Mouse (Mus musculus): ENCODE measurements at regions not wholly inside any gene's neighbourhood (a gene's known extent, or its start where the extent isn't known, plus 50 kb on each side); places are given as distances from the start of the nearest gene placed in this dataset.

DNA sequence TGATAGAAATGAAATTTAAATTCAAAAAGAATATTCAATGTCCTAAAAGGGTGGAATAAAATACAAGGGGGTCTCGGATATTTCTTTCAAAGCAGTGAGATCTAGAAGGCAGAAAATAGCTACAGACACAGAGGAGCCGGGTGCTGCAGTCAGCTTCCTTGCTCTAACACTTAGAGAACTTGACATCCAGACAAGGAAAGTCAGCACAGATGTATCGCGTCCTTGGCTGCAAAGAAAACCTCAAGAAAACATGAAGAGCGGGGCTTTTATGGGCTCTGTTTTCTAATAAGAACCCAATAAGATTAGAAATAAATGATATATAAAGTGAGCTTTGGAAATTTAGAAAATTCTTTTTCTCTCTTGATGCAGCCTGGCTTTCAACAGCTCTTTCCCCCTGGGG is 53.1 kb upstream of the Glis3 start:
- no peak for DNase-seq (ENCODE audit: low spot score in 2 of 2)

DNA sequence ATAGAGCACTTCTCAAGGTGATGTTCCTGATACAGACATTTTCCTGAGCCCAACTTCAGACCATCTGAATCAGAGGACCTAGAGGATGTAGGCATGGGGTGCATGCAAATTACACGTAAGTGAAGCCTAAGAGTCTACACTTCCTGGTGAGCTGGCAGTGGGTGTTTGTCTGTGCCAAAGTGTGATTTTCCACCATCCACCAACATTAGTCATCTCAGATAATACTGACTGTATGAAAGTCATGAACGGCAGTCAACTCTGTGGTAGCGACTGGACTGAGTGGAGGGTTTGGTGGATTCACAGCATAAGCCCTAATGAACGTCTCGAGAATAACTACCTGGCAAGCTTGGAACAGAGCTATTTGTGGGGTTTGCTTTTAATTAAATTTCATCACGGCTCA is 53.9 kb upstream of the Glis3 start:
- no peak for DNase-seq (ENCODE audit: low spot score in 2 of 2)

DNA sequence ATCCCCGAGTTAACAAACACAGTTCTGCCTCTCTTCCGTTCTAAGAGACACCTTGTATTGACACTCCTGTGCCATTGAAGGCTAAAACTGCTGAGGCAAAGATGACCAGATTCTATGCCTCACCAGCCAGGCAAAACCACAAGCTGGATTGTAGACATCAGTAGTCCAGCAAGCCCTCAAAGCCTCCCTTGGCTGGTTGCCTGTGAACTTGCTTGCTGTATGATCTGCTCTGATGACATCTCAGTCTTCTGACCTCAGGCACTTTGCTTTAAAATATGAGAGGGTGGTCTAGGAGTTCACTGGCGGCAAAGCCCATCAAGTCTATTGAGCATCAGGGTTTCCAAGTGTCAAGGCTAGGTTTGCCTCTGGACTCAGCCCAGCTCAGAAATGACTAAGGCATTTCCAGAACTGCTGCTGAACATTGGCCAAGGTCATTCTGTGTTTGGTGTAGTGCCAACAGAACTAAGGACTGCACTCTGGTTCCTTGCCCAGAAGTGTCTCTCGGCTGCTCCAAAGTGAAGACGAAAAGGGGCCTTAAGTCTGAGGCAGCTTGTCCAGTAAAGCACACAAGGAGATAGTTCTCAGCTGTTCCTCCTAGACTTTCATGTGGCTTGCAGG is 63.4 kb upstream of the Glis3 start:
- DNase-seq (ENCODE audit: low spot score in 2 of 2) = peak; percentile 6

DNA sequence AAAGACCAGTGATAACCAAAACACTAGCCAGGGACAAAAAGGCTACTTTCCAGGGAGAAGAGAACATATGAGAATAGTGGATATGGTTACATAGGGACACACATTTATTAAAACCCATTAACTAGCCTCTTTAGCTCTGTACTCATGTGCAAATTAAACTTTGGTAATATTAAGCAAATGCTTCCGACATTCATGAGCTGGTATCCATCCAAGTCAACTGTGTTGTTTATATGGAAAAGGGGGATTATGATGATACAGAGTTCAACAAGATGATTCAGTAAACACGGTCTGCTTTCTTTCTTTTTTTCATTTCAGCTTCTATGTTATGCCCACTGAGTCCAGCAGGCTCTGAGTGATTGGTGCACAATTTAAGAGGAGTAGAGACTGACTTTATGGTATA is 65.2 kb upstream of the Glis3 start:
- DNase-seq (ENCODE audit: low spot score in 2 of 2) = no peak

DNA sequence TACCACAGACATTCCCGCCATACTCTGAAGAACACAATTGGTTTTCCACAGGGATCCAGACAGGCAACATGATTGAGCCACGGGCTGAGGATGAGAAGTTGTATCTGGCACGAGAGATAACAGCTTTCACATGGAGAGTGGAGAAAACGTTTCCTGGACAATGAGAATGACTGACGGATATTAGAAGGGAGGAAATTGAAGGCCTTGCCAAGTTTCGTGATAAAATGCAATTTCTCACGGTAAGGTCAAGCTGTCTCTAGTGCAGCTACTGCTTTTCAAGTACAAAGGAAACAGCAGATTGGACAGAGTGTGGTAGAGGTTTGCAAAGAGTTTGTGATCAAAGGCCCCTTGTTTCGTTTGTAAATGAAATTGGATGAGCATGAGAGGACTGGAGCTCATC is 65.7 kb upstream of the Glis3 start:
- no peak for DNase-seq (ENCODE audit: low spot score in 2 of 2)

DNA sequence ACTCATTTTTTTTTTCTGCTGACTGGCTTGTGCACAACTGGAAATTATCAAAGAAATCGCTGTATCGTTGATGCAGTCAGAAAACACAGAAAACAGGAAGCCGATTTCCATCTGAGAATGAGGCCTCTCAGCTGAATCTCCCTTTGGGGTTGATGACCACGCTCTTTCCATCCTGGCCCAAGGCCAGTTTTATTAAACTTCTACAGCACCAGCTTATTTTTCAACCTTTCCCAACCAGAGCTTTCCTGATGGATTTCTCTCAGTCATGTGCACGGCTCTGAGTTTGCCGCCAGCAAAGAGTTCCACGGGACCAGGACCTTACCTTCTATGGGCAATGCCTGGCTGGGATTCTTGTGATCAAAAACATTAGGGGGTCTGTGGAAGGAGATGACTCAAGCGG is 71.2 kb upstream of the Glis3 start:
- DNase-seq (ENCODE audit: low spot score in 2 of 2) = no peak

DNA sequence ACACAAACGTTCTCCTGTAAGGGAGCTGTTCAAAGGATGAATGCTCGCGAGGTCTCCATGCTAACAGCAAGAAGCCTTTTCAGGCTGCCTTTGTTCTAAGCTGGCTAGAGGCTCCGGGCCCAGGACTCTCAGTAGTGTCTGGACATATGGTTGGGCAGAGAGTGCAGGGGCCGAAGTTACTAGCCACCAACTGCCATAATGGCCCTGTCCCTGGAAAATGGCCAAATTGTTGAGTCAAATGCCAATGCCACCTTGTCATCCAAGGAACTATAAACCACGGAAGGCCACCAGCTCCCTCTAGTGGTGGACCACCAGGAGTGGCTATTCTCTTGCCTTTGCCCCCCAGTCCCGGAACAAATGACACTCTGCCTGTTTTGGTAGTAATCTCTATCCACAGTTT is 76.0 kb upstream of the Slc1a1 start:
- DNase-seq (ENCODE audit: low spot score in 2 of 2) = peak in 1 of 2 experiments; percentile 10

DNA sequence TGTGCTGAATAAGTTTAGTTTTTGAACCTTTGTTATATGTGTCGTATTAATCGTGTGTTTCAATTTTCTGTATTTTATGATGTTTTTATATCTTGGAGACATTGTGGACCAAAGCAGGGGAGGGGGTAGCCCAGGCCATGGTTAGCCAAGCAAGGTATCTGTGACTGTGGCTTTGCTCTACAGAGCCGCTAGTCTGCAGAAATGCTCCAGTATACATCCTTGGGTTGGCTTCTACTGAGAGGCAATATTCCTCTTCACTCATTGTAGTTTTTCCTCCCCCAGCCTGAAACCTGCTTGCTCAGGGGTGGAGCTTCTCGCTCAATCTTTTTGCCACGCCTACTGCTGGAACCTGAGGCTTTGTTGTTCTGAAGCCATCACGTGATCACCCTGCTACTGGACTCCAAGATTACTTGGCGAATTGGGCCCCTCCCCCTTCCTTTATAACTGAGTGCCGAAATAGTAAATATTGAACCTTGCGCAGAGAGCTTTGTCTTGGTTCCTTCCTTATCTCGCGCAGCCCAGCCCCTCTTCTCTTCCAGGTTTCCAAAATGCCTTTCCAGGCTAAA is 70.0 kb upstream of the Slc1a1 start:
- no peak for DNase-seq (ENCODE audit: low spot score in 2 of 2)

DNA sequence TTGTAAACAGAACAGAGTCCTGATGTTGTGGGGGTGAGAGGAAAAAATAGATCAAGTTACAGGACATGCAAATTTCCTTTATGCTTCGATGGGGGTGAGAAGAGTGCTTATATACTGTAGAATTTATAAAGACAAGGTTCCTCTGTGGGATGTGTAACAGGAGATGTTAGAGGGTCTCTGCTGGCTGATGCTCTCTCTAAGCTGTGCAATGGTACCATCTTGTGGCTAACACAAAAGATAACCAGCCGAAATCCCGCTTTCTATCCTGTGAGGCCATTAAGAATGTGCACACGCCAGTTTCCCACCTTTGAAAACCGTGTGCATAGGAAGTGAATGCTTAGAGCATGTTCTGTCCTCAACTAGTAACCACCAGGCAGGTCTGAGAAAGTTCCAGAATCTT is 66.6 kb upstream of the Slc1a1 start:
- DNase-seq (ENCODE audit: low spot score in 2 of 2) = no peak

DNA sequence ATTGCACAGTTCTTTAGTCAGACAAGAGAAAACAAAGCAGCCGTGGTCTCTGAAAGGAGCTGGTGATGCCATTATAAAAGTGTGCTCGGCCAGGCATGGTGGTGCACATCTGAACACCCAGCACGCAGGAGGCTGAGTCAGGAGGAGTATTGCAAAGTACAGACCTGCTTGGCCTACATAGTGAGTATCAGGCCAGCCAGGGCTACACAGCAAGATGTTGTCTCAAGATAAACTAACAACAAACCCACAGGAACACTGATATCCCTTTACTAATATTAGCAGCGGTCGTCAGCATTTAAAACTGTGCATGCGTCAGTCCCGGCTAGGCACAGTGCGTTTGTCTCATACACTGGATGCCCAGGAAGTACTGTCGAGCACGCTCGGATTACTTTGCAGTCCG is 64.4 kb upstream of the Slc1a1 start:
- DNase-seq (ENCODE audit: low spot score in 2 of 2) = no peak

DNA sequence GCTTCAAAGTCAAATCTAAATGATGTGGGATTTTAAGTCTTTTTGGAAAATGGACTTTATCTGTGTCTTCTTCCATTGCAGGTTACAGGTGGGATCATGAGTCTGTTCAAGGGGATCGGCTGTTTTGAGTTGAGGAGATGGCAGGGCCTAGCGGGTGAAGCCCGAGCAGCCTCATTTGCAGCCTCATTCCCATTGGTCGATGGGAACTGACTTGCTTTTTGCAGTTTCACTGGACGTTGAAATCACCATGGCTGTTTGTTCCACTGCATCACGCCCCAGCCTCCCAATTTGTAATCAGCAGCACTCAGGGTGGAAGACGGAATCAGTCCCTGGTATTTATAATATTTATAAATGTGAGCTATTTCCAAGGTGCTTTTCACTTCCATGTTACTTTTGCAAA is 63.0 kb upstream of the Slc1a1 start:
- no peak for DNase-seq (ENCODE audit: low spot score in 2 of 2)

DNA sequence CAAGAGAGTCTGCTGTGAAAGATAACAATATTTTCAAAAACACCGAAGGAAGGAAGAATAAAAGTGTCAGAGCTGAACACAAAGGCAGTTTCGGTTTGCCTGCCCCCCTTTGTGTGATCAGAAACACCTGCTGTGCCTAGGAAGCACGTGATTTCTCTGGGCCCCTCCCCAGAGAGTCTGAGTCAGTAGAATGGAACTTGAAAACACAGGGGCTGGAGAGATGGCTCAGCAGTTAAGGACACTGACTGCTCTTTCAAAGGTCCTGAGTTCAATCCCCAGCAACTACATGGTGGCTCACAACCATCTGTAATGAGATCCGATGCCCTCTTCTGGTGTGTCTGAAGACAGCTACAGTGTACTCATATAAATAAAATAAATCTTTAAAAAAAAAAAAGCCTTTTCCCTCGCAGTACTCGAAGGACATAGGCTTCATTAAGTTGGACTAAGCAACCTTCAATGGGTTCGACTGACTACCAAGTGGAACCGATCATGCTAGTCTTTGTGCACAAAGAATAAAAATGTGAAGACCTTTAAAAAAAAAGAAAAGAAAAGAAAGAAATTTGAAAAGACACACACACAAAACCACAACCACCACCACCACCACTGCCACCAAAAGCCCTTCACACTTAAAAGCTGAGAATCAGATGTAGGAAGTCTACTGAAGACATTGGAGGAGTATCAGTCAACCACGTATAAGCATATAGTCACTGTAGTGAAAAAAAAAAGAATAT is 61.8 kb upstream of the Slc1a1 start:
- DNase-seq (ENCODE audit: low spot score in 2 of 2) = peak; percentile 71 to 75

DNA sequence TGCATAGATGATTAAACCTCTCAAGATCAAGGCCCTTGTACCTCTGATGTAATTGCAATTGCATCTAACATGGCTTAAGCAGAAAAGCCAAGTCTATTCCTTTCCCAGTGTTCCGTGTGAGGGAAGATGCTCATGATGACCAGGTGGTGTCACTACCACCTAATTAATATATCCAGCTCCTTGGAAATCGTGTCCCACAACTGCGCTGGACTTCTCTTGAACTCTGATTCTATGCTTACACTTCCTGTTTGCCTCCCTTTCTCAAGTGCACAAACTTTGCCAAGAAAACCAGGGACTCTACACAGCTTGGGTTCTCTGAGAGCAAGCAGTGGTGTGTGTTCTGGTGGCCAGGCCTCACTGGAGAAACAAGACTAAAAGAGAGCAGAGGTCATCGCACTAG is 58.0 kb upstream of the Slc1a1 start:
- no peak for DNase-seq (ENCODE audit: low spot score in 2 of 2)

DNA sequence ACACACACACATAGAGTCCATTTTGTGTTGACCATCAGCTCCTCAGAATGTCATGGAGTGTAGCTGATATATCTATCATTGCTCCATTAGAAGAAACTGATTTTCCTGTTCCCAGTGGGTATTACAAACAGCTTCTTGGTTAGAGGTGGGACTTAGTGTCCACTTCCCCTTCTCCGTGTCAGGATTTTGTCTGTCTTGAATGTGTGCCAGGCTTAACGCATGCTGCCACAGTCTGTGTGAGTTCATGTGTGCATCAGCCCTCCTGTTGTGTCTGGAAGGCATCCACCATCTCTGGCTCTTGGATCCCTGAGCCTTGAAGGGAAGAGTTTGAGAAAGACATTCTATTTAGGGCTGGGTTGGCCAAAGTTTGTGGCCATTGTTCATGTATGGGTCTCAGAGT is 57.2 kb upstream of the Slc1a1 start:
- no peak for DNase-seq (ENCODE audit: low spot score in 2 of 2)

DNA sequence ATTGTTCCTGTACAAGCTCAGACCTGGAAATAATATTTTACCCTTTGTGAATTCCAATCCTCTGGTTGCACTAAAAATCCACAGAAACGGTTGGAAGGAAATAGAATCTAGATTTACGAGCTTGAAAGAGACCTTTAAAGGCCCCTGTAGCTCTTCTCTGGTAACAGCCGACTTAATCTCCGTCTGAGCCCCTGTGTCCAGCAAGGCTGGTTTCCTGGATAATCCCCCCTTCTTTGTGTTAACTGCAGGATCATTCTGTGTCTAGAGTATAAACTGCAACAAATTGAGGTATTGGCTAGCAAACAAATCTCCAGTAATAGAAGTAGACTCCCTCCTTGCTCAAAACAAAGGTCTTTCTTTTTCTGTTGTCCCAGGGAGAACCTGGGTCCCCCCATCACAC is 56.5 kb upstream of the Slc1a1 start:
- DNase-seq (ENCODE audit: low spot score in 2 of 2) = no peak

DNA sequence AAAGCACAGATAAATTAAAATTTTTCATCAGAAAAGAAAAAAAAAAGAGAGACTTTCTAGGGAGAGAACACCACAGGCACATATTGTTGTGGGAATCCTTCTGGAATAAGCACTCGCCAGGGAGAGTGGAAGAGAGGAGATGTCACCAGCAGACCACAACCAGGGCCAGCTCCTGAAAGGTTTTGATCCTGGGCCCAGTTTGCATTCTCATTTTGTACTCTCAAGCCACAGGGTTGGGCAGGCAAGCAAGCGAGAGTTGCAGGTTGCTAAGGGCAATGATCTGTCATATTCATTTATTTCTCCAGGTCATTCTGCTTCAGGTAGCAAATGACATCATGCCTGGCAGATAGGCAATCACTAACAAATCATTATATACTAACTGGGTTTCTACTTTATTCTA is 52.9 kb upstream of the Slc1a1 start:
- DNase-seq (ENCODE audit: low spot score in 2 of 2) = no peak

Measured in spleen, postnatal 36 days (tissue).